Mouse (Mus musculus): Measurements from ENCODE around the gene Popdc2.

The Popdc2 gene

GRCm38 (mm10) chr16:38358256-38358812 is 3.7 kb upstream of the Popdc2 start:
- DNase-seq, result no peak

GRCm38 (mm10) chr16:38359241-38359640 is 2.8 kb upstream of the Popdc2 start:
- DNase-seq, result no peak

DNA sequence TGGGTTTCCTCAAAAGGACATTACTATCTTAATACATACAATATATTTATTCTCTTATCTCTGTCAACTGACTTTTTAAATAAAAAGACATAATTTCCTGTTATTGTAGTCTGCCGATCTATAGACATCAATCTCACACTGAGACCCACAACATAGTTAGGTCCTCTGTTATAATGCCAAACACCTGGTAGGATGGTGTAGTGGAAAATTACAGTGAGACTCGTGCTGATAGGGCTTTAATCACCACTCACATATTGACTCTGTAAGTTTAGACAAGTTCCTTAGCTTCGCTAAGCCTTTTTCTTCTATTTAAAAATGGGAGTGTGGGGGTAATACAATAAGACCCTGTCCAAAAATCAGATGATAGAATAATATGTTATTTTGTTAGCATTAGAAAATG is 2.2 kb upstream of the Popdc2 start:
- no peak for DNase-seq

DNA sequence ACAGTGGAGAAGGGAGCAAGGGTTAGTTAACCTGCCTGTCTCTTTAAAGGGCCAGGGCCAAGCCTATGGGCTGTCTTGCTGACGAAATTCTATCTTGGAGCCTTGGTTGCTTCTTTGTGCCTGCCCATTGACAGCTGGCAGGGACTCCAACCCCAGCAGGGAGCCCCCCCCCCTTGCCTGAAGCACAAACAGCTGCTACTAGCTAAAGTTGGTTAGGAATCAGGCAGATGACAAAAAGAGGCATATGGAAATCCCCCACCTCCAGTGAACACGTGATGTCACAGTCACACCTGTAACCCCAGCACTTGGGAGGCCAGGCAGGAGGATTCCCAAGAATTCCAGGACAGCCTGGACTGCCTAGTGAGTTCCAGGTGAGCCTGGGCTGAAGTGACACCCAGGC is 1.7 kb upstream of the Popdc2 start:
- DNase-seq, result no peak

DNA sequence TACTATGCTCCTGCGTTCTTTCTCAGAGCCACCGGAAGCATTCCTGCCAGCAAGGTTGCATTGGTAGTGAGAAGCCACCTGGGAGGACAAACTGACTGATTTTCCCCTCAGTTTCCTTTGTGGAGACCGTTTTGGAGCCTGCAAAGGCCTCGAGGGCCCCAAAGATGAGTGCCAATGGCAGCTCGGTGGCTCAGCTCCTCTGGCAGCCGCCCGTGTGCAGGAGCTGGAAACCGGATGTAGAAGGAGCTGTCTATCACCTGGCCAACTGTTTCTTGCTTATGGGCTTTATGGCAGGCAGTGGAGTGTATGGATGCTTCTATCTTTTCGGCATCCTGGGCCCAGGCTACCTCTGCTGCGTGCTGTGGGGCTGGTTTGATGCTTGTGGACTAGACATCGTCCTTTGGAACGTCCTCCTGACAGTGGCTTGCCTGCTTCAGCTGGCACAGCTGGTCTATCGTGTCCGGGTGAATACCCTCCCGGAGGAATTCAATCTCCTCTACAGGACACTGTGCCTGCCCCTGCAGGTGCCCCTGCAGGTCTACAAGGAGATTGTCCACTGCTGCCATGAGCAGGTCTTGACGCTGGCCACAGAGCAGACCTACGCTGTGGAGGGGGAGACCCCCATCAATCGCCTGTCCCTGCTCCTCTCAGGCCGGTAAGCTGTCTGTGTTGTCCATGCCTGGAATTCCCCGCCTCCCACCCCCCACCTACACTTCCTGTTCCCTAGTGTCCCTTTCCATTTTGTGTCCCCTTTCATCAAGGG is 665 bp downstream of the Popdc2 start:
- DNase-seq, result no peak

GRCm38 (mm10) chr16:38363256-38363595 is 1.2 kb downstream of the Popdc2 start:
- DNase-seq, result no peak

DNA sequence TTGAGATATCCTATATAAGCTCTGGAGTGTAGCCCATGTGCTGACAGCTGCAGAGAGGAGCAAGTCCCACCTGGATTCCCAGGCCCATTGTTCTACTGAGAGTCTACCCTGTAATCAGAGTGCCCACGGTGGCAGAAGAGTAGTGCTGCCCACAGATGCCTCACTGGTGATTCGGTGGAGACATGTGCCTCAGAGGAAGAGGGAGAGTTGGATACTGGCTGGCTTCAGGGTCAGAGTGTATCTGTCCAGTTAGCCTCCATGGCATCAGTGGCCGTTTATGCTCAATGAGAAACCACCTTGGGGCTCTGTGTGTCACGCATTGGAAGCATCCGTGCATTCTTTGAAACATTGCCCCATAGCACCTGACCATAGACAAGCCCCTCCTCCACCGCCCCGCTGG is 1.6 kb downstream of the Popdc2 start:
- DNase-seq, result no peak

DNA sequence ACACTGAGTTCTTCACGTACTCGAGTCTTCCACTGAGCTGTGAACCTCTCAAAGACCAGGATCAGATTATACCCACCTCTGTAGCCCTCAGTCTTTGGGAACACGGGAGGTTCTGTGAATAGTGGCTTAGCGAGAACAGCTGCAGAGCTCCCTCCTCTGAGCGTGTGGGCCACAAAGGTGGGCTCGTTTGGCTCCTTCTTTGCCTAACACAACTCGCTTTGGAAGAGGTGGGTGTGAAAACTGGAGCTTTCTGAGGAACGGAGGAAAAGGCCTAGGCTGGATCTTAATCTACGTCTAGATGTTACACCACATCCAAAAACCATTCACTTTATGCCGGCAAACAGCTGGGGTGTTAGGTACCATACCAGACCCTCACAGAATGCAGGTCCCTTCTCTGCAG is 3.4 kb downstream of the Popdc2 start:
- DNase-seq, result no peak

DNA sequence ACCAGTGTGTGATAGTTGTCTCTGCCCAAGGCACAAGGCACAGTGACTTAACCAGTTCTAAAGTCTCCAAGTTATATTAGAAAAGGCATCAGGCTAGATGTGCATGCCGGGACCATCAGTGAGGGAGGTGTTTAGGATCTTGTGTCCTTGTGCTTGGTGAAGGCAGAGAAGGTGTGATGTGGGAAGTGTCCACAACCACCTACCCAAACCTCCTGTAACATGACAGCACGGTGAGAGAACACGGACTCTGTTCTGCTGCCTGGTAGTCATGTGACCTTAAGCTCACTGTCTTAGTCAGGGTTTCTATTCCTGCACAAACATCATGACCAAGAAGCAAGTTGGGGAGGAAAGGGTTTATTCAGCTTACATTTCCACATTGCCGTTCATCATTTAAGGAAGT is 4.2 kb downstream of the Popdc2 start:
- DNase-seq, result no peak

- DNase-seq, result no peak
These were observed 6.3 kb downstream of the Popdc2 start for GRCm38 (mm10) chr16:38368336-38368735.

GRCm38 (mm10) chr16:38369000-38369399 is 7.0 kb downstream of the Popdc2 start:
- no peak for DNase-seq

DNA sequence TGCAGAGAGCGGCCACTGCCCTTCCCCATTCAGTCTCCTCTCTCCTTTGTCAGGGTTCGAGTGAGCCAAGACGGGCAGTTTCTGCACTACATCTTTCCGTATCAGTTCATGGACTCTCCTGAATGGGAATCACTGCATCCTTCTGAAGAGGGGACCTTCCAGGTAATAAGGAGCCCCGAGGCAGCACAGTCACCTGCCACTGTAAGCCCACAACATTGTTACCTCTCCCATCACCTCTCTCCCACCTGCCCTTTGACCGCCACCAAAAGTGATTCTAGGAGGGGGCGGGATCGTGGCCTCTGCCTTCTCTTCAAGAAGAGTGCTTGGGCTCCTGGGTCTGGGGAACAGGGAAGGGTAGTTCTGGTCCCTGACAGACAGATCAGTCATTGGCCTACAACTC is 7.4 kb downstream of the Popdc2 start:
- no peak for DNase-seq

- DNase-seq, result no peak
These were observed 8.0 kb downstream of the Popdc2 start for GRCm38 (mm10) chr16:38369992-38370484.

GRCm38 (mm10) chr16:38370633-38371374 is 8.8 kb downstream of the Popdc2 start:
- DNase-seq, result no peak

DNA sequence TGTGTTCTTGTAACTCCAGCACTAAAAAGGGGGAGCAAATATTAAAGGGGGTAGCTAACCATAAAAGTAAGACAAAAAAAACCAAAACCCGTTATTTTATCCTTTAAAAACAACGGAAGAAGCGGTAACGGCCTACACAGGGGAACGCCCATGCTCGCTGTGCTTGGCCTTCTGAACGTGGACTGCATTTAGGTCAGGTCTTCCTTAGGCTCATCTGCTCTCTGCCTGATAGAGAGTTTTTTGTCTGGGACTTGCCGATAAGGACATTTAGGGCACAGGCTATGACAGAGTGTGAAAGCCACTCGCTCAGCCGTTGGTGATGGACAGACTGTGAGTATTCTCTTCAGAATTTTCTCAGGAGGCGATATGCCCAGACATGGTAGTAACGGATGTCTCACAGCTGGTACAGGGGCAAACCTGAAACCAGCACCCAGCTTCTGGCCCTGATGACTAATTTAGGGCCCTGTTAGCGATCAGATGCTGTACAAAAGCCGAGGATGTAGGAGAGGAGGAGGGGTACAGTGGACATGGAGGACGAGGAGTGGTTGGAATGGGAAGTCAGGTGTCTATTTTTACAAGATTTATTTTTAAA is 9.8 kb downstream of the Popdc2 start:
- no peak for DNase-seq

DNA sequence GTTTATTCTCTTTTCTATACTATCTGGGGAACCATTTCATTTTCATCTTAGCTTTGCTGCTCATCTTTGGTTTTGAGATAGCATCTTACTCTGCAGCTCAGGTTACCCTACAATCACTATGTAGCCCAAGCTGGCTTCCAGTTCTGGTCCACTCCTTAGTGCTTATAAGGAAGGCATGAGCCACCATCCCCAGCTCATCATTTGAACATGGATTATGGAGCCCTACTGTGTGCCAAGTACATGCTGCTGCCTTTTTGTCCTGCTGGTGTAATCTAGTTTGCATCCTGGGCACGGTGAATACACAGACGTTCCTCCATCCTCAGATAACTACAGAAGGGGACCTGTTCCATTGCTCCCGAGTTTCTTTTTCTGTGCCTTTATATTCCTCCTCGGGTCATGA is 10.9 kb downstream of the Popdc2 start:
- no peak for DNase-seq

DNA sequence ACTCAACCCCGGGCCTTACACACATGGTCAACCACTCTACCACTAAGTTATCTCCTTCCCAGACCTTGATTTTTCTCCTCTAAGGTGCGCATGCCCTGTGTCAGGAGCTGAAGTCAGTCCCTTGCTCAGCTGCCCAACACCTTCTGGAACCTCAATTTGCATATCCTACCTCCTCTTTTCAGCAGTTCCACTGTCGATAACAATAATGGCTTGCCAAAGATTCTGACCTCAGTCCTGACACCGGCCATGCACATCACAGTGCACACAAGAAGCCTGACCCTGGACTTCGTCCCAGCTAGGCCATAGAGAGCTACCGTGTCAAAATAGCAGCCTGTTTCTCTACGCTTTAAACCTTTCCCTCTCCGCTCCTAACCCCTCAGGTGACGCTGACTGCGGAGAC is 11.4 kb downstream of the Popdc2 start:
- no peak for DNase-seq

DNA sequence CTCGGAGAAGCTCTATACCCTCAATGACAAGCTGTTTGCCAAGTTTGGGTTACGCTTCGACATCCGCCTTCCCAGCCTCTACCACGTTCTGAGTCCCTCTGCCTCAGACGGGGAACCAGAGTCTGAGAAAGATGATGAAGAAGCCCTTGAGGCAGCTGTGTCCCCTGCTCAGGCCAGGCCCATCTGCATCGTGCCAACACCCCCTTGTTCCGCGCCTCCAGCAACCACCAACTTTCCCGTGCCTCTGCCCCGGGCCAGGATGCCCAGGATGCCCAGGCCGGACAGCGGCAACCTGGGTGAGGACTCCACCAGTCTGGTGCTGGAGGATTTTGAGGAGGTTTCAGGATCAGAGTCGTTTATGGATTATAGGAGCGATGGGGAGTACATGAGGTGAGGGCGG is 11.9 kb downstream of the Popdc2 start:
- no peak for DNase-seq

DNA sequence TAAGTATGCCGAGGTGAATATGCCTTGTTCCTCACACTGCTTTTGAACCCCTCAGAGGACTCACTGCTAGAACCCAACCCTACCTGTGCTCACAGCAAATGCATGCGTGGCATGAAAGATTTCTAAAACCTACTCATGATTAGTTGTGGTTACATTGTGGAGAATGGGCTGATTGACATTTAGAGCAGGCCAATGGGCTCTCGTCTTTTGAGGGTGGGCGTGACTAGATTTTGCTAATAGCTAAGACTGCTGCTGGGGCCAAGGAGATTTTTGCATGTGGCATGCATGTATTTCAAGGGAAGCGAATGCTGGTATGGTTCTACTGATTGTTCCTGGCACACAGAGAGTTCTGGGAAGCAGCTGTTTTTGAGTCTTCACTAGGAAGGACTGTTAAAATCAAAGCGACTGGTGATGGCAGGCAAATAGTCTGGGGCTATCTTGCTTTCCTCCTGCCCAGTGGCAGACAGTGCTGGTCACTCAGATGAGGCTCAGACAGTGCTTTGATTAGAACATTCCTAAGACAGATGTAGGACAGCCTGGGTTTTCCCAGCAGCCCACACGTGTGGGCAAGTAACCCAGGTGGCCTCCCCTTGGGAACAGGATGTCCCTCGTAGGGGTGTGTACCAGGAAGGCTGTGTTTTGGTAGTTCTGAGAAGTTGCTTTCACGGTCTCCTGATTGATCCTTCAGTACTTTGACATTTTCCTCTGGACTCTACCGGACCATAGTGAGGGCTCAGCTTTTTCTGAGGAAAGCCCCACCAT is 12.6 kb downstream of the Popdc2 start:
- no peak for DNase-seq

DNA sequence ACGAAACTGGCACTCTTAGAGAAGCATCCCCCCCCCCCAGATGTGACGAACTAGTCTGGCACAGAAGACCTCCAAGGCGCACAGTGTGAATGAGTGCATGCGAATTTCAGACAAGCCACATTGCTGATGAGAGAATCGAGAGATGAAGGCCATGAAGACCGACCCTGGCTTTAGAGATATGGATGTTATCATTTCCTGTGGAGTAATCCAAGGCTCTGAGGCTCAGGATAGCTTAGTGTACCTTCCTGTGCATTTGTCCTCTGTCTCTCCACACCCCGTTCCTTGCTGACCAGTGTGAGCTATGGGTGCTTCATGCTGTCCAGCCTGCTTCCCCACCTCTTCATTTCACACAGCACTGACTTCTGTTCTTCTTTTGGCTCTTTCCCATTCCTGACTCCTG is 13.2 kb downstream of the Popdc2 start:
- DNase-seq, result no peak

GRCm38 (mm10) chr16:38376163-38376840 is 14.3 kb downstream of the Popdc2 start:
- peak; percentile 49 for DNase-seq

DNA sequence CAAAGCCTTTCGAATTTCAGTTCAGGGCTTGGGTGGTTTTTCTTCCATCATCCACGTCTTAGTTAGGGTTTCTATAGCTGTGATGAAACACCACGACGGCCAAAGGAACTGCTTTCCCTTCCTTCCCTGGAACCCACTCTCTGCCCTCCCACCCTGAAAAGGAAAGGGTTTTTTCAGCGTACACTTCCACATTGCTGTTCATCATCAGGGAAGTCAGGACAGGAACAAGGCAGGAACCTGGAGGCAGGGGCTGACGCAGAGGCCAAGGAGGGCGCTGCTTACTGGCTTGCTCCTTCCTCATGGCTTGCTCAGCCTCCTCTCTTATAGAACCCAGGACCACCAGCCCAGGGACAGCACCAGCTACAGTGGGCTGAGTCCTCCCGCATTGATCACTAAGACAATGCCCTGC is 14.8 kb downstream of the Popdc2 start:
- DNase-seq, result no peak
